In the genomic region with DNA sequence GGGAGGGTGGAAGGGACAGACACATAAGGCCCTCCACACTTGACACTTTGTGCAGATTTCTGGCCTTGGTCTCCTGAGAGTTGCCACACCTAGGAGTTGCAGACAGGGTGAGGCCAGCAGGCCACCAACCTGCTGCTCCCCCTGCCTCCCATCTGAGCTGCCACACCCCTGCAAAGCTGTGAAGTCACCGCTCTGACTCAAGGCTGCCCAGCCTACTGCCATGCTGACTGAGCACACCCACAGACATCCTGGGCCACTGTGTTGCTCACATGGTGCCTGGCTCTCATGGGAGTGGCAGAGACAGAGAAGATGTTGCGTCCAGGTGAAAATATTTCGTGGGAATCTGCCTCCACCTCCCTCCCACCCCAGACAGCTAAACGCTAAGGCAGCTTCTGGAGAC, we compare ENCODE assay signal across 13 mouse cellular contexts.
"Had no signal": no experiment of that assay in that cellular context is flagged by ENCODE, and none has a peak within 500 bp of the region (broad histone marks: within the 10 kb centered on the region; RNA-seq: fewer than 3 reads in every experiment).

No protein-coding gene starts in this region.

- H3K27me3 ChIP-seq: limb, embryonic 15.5 days; liver, embryonic 12.5 days had no signal

- H3K4me1 ChIP-seq: limb, embryonic 15.5 days; liver, embryonic 12.5 days; neural tube, embryonic 13.5 days had no signal

- H3K36me3 ChIP-seq: limb, embryonic 15.5 days; liver, embryonic 12.5 days; midbrain, embryonic 12.5 days; neural tube, embryonic 13.5 days had no signal

- ATAC-seq: liver, embryonic 12.5 days; midbrain, embryonic 16.5 days had no signal

- H3K4me2 ChIP-seq: limb, embryonic 15.5 days; liver, embryonic 12.5 days; lung, embryonic 14.5 days; midbrain, embryonic 12.5 days; neural tube, embryonic 13.5 days had no signal

- H3K4me3 ChIP-seq: left cerebral cortex, adult 2 months; limb, embryonic 15.5 days; liver, embryonic 12.5 days; midbrain, embryonic 12.5 days; neural tube, embryonic 13.5 days had no signal

- H3K9me3 ChIP-seq: limb, embryonic 15.5 days; liver, embryonic 12.5 days; midbrain, embryonic 12.5 days; neural tube, embryonic 13.5 days had no signal

- H3K9ac ChIP-seq: limb, embryonic 15.5 days; liver, embryonic 12.5 days; lung, embryonic 14.5 days; midbrain, embryonic 12.5 days; neural tube, embryonic 13.5 days had no signal

- H3K27ac ChIP-seq: left cerebral cortex, adult 2 months; limb, embryonic 15.5 days; liver, embryonic 12.5 days; midbrain, embryonic 12.5 days; neural tube, embryonic 13.5 days had no signal

- DNase-seq: kidney, postnatal 14 days; lung, embryonic 14.5 days; lung, postnatal 10 days; lung, postnatal 4 days; right cerebral cortex, postnatal 14 days; thymus, adult 2 months; thymus, postnatal 36 days had no signal
